Mouse (Mus musculus) lung, postnatal 4 days (tissue): ENCODE results near the gene Erbin.

Experiments
- DNase-seq, 2 experiments: peaks; one replicate each; pipeline ENCODE4 v3.0.0; 2021

Gene Erbin

DNA sequence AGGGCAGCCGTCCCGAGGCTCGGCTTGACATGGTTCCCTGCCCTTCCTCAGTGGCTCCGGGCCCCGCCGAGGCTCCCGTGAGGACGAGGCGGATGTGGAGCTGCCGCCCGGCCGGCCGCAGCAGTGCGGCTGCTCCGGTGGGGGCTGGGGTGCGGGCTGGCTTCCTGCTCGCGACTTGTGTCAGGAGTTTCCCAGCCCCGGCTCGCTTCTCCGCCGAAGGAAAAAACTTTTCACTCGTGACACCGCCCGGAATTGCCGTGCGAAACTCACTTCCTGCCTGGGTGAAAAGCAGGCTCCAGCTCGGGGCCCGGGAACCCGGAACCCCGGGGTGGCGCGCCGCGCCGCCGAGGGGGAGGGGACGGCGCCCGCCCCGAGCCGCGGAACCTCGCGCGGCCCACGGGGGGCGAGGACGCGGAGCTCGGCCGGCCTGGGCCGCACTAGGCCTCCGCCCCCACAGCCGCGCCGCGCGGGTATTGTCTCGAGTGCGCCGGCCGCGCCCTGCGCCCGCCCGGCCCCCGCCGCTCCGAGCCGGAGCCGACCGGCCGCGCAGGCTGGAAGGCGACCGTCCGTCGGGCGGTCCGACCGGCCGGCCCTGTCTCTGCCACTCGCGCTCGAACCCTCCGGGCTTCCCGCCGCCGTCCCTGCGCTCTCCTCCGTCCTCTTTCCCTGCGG, at the start of gene Erbin:
Gene Erbin, minus strand, starts transcription at position 254 of the 672 bp plus-strand sequence.
- DNase-seq, result peak; percentile 89 to 91

DNA sequence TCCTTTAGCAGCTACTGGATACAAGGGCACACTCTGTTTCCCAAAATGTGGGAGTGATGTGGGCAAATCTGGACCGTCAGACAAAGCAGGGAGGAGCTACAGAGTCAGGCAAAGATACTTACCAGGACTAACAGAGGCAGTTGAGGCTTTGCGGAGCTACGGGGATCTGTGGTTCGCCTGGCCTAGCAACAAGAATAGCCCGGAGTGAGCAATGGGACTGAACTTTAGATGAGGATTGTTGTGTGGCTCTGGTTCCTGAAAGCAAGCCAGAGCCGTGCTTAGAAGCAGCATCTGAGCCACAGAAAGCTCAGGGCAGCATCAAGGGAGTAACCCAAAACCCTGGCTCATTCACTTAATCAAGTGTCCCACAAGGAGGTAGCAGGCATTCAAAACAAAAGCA, 49.6 kb upstream of the Erbin start:
- no peak for DNase-seq

- DNase-seq, result no peak
These were observed 47.7 kb upstream of the Erbin start for GRCm38 (mm10) chr13:103967987-103968386.

DNA sequence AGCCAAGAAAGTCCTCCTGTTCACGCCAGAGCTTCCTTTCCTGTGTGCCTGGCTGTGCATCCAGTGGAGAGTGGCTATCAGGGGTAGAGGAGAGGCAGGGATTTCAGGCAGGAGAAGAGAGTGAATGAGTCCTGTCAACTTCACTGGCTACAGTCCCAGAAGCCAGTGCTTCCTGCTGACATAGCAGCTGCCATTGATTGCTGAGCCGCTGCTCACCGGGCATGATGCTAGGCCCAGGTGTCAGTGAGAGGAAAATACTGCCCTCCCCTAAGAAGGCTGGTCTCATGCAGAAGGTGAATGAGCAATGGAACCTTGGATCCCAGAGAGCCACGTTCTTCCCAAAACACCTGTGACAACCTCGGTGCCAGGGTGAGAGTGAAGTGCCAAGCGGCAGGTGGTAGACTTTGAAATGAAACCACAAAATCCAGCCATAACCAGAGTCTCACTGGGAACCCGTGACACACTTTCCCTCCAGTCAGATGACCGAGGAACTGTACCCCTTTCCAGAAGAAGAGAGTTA, 46.4 kb upstream of the Erbin start:
- DNase-seq, result no peak

- DNase-seq, result no peak
These were observed 44.9 kb upstream of the Erbin start for GRCm38 (mm10) chr13:103965187-103965586.

GRCm38 (mm10) chr13:103963094-103963493, 42.8 kb upstream of the Erbin start:
- no peak for DNase-seq

DNA sequence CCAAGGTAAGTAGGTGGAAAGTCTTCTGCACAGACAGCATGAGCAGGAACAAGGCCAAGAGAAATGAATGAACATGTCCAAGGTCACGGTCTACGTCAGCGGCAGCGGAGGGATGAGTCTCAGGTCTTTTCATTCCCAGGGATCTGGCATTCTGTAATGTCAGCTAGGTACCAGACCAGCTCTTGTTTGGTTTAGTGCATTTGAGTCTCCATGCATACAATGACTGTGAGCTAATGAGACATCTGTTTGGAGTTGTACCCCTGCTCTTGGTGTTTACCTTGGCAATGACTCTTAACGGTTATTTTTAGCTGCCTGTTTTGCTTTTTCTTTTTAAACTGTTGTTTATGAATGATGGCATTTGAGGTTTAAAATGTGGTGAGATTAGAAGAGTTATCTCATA, 39.5 kb upstream of the Erbin start:
- no peak for DNase-seq

DNA sequence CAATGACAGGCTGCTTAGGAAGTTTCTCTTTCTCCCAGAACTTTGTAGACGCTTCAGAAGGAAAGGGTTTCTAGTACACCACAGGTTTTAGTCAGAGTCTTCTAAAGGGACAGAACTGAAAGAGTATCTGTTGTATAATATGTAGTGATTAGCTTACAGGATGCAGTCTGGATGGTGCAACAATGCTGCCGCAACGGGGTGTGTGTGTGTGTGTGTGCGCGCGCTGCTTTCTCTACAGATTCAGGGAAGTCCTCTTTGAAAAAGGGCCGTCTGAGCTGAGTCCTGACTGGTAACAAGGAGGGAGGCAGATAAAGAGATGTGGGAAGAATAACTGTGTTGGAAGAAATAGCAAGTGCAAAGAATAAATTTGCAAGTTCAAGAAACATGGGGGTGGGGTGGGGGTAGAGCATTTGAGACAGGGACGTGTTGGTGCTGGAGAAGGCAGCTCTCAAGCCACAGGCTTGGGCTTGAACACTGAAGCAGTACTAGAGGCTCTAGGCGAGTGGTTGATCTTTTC, 38.4 kb upstream of the Erbin start:
- no peak for DNase-seq

- DNase-seq, result no peak
These were observed 37.0 kb upstream of the Erbin start for GRCm38 (mm10) chr13:103957175-103957940.

DNA sequence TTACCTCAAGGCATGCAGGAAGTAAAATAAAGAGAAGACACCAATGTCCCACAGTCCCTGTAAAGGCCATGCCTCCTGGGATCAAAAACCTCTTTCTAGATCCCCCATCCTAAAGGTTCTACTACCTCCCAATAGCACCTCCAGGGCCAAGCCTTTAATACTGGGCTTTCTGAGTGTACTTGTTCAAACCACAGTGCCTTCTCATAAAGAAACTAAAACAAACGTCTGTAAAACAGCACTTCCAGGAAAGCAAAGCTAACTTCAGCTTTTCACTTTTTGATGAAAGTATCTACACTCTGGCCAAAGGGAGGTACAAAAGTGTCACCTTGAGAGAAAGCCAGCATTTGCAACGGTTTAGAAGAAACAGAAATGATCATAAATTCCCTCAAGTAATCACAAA, 35.3 kb upstream of the Erbin start:
- DNase-seq, result no peak

GRCm38 (mm10) chr13:103951393-103951792, 31.1 kb upstream of the Erbin start:
- DNase-seq, result peak; percentile 25 to 60

DNA sequence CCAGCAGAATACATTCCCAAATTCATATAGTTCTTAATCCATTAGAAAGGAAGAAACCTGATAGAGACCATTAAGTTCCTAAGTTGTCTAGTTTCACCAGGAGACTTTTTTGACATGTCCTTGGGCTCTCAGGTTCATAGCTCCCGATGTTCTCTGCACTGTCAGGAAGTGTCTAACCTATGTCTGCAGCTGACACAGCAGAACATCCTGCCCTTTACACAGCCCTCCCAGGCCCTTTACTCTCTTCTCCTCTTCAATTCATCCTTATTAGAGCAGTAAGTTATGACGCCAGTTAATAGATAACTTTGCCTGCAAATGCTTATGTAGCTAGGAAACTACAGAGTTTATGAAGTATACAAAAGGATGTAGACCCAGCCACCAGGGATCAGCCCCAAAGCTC, 20.5 kb upstream of the Erbin start:
- DNase-seq, result no peak

DNA sequence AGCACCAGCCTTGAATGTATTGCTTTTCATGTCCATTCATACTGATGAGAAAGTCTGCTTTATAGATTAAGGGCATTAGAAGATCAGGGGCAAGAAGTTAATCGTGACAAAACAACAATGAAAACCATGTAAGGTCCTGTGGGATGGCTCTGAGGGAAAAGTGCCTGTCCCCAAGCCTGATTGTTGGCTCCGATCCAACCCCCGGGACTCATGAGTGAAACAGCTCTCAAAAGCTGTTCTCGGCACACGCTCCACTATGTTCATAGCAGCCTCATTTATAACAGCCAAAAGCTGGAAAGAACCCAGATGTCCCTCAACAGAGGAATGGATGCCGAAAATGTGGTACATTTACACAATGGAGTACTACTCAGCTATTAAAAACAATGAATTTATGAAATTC, 4.3 kb upstream of the Erbin start:
- DNase-seq, result no peak

- DNase-seq, result peak in 1 of 2 experiments; percentile 2
These were observed 3.2 kb upstream of the Erbin start for GRCm38 (mm10) chr13:103923402-103924065.

DNA sequence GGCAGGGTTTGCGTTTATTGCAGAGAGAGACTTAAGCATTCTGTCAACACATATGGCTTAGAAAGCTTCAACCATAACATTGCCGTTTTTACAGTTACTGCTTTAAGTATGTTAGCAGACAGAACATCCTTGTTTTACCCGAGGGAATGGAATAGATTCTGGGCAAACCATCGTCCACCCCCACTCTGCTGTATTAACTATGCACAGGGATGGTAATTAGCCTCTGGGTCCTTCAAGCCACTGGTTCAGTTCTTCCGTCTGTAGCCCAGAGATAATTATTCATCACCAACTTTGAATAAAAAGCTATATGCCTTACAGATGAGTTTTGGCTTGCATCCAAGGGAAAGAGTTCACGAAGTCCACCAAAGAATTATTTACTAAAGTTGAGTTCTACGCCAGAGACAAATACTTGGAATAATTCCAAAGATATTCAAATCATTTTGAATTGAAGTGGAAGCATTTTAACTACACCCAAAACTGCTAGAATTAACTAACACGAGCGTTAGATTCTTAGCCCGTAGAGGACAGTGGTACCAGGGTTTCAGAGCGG, 1.6 kb upstream of the Erbin start:
- DNase-seq, result peak in 1 of 2 experiments; percentile 3

DNA sequence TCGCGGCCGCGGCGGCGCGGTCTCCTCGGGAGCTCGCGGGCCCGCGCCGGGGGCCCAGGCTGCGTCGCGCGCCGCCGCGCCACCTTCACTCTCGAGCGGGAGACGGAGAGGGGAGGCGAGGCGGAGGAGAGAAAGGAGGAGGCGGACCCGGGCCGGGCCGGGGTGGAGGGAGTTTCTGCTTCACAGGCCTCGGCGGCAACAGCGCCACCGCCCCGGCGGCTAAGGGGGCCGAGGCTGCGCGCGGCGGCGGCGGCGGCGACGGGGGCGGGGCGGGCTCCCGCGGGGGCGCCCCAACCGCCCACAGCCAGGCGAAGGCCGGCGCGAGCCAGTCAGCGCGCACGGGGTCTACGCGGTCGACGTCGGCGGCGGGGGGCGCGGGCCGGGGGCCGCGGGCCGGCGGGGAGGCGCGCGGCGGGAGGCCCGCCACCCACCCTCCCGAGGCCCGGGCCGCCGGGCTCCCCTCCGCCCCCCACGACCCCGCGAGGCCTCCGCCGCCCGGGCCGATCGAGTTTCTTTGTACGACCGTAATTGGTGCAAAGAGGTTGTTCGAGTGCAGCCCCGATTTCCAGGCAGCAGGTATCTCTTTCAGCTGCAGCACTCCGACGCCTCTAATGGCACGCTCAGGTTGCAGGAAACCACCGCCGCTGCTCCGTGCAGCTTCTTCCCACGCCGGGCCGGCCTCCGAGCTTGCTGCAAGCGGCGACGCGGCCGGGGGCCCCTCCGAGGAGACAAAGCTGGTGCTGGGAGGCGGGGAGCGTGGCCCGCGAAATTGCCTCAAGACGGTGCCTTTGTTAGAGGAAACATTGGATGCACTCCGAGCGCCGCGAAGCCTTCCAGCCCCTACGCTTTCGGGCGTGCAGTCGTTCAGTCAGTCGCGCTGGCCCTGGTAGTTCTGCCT, 868 bp upstream of the Erbin start:
- DNase-seq, result peak; percentile 89 to 95

GRCm38 (mm10) chr13:103919956-103920260, 406 bp downstream of the Erbin start:
- DNase-seq, result no peak

DNA sequence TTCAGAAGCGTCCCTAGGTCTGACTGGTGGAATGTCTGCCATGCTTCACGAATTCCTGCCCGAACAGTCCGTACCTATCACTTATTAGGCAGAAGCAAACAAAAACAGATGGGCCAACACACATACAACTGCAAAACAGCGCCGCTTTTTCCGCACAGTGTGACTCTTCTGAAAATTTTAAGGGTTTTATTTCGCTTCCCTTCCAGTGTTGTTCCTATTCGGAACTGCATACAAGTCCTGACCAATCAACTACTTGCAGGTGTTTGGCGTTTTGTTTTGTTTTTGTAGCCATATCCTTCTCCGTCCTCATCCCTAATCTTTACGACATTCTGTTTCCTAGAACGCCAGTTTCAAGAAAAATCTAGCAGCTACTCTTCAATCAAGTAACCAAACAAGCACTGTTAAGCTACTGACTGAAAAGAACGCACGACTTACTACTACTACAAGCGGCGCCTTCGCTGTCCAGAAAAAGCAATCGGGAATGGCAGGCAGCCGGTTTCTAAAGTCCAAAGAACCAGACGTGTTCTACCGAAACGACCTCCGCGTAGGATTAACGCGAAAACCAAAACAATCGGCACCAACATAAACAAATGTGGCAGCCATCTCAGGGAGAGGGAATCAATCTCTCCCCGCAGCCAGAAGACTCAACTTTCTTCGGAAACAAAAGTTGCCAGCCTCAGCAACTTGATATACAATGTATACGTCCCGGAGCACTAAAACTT, 919 bp downstream of the Erbin start:
- DNase-seq, result peak; percentile 34 to 45

DNA sequence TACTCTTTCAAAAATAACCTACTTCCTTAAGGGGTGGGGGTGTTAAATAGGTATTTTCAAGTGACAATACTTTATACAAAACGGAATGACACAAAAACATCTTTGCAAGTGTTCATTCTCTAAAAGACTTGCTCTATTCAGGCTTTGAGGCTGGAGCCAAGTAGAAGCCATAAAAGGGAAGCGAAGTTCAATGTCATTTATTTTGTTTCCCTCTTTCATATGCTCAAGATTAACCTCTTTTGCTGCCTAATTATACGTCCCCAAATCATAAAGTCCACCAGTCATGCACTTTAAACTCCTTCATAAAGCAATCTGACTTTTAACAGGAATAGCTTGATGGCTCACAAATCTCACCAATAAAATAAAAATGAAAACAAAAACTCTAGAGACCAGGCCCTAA, 1.9 kb downstream of the Erbin start:
- peak in 1 of 2 experiments; percentile 2 for DNase-seq

DNA sequence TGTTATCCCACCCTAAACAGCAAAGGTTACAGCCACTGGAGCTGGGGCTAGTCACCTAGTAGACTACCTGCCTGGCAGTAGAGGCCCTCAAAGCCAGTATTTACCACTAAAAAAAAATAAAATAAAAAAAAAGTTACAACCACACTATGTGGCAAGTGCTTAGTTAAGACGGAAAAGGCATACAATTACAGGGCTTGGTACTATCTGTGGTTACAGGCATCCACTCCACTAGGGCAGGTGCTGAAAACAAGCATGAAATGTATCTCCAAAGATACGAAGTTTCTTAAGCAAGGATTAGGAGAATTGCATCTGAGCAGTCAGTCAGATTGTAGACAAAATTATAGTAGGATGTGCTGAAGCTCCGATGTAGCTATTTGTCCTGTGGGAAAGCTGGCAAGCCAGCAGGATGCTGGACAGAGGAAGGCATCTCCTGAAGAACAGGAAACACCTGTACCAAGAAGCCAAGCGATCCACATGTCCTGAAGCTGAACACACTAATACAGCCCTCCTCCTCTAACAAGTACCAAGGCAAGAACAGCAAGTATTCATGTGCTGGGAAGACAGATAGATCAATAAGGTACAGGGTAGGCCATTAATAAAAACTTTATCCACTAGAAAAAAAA, 6.1 kb downstream of the Erbin start:
- peak; percentile 3 to 26 for DNase-seq

GRCm38 (mm10) chr13:103912351-103912750, 8.0 kb downstream of the Erbin start:
- peak in 1 of 2 experiments; percentile 2 for DNase-seq
